Comparison of ENCODE assay signal across 12 mouse cellular contexts in genomic region chr13:20635646-20636045, GRCm38 (mm10).
DNase-seq lines count a peak whose midpoint lies in the region; ATAC-seq and TF ChIP-seq lines count a peak whose summit lies in the region.
"Had no signal": no experiment of that assay in that cellular context is flagged by ENCODE, and none has a peak within 500 bp of the region (broad histone marks: within the 10 kb centered on the region; RNA-seq: fewer than 3 reads in every experiment).

No protein-coding gene starts in this region.

- H3K27me3 ChIP-seq in forebrain, embryonic 14.5 days (replicated peaks; ENCODE audit: control insufficient read depth, insufficient read depth, low read length): no peaks in the 10 kb centered on the region
- no peaks in the 10 kb centered on the region for H3K27me3 ChIP-seq in forebrain, embryonic 11.5 days (ENCODE audit: control insufficient read depth, insufficient read depth, low read length)
- no peaks in the 10 kb centered on the region for H3K27me3 ChIP-seq in thymus, adult 2 months (ENCODE audit: control insufficient read depth, insufficient read depth, low read length)
- H3K27me3 ChIP-seq: embryonic facial prominence, embryonic 13.5 days had no signal

- 54% methylated on average over 2 of the region's 2 CpGs for WGBS in forebrain, embryonic 14.5 days
- WGBS in forebrain, embryonic 11.5 days: 82% methylated on average over 2 of the region's 2 CpGs
- WGBS in thymus, adult 2 months: 84% methylated on average over 2 of the region's 2 CpGs

- peak; percentile 48 for DNase-seq in forebrain, embryonic 14.5 days (ENCODE audit: low spot score)
- no peak for DNase-seq in forebrain, embryonic 11.5 days (ENCODE audit: low spot score)
- DNase-seq in cerebellum, adult 11-12 months: peak; percentile 47
- DNase-seq in frontal cortex, postnatal 36 days (ENCODE audit: low spot score in 2 of 2): peak; percentile 41 to 74
- peak; percentile 54 to 72 for DNase-seq in left cerebral cortex, postnatal 25 days (ENCODE audit: low spot score in 2 of 2)
- DNase-seq in ovary, adult 18-20 months (ENCODE audit: low spot score): no peak
- DNase-seq in kidney, postnatal 25 days: no peak
- DNase-seq in thymus, adult 2 months: no peak
- DNase-seq: adrenal gland, postnatal 10 days; heart, adult 18-20 months had no signal

- intact Hi-C loops in left cerebral cortex, postnatal 25 days (cut with DNase I): no loop called here

- no peaks in the 10 kb centered on the region for H3K36me3 ChIP-seq in forebrain, embryonic 14.5 days (ENCODE audit: control insufficient read depth, insufficient read depth, low read length)
- no peaks in the 10 kb centered on the region for H3K36me3 ChIP-seq in forebrain, embryonic 11.5 days (ENCODE audit: control insufficient read depth, insufficient read depth, low read length)
- H3K36me3 ChIP-seq in thymus, adult 2 months (ENCODE audit: control insufficient read depth, insufficient read depth, low read length): no peaks in the 10 kb centered on the region
- H3K36me3 ChIP-seq: embryonic facial prominence, embryonic 13.5 days had no signal

- no peaks in the 10 kb centered on the region for H3K9me3 ChIP-seq in forebrain, embryonic 14.5 days (replicated peaks; ENCODE audit: control insufficient read depth, low read length)
- no peaks in the 10 kb centered on the region for H3K9me3 ChIP-seq in forebrain, embryonic 11.5 days (ENCODE audit: control insufficient read depth, low read length)
- H3K9me3 ChIP-seq: embryonic facial prominence, embryonic 13.5 days had no signal

- no peak overlapping the region for H3K27ac ChIP-seq in forebrain, embryonic 14.5 days (ENCODE audit: low read depth, low read length)
- no peak overlapping the region for H3K27ac ChIP-seq in forebrain, embryonic 11.5 days (ENCODE audit: low read depth, low read length)
- H3K27ac ChIP-seq in thymus, adult 2 months (ENCODE audit: control insufficient read depth, insufficient read depth, low read length): no peak overlapping the region
- H3K27ac ChIP-seq: embryonic facial prominence, embryonic 13.5 days had no signal

- ATAC-seq in forebrain, embryonic 14.5 days: peak; percentile 40; the same call in 1 of the 2 replicates
- no peak for ATAC-seq in forebrain, embryonic 11.5 days (replicated peaks; ENCODE audit: low FRiP score)

- H3K9ac ChIP-seq in forebrain, embryonic 14.5 days (ENCODE audit: low read length): no peak overlapping the region
- H3K9ac ChIP-seq in forebrain, embryonic 11.5 days (ENCODE audit: low read length): no peak overlapping the region
- H3K9ac ChIP-seq: embryonic facial prominence, embryonic 13.5 days had no signal

- no peaks in the 10 kb centered on the region for H3K4me1 ChIP-seq in forebrain, embryonic 14.5 days (ENCODE audit: control insufficient read depth, insufficient read depth, low read length)
- no peaks in the 10 kb centered on the region for H3K4me1 ChIP-seq in forebrain, embryonic 11.5 days (replicated peaks; ENCODE audit: control insufficient read depth, insufficient read depth, low read length)
- H3K4me1 ChIP-seq in thymus, adult 2 months (replicated peaks; ENCODE audit: control insufficient read depth, insufficient read depth, low read length): no peaks in the 10 kb centered on the region

- no peak overlapping the region for H3K4me2 ChIP-seq in forebrain, embryonic 14.5 days (ENCODE audit: low read length)
- H3K4me2 ChIP-seq in forebrain, embryonic 11.5 days (ENCODE audit: low read depth, low read length, severe bottlenecking): no peak overlapping the region
- H3K4me2 ChIP-seq: embryonic facial prominence, embryonic 13.5 days; midbrain, embryonic 11.5 days had no signal

- H3K4me3 ChIP-seq in forebrain, embryonic 14.5 days (ENCODE audit: low read depth, low read length): no peak overlapping the region
- H3K4me3 ChIP-seq in forebrain, embryonic 11.5 days (ENCODE audit: low read depth, low read length): no peak overlapping the region
- no peak overlapping the region for H3K4me3 ChIP-seq in thymus, adult 2 months (ENCODE audit: control insufficient read depth, insufficient read depth, low read length)
- H3K4me3 ChIP-seq: embryonic facial prominence, embryonic 13.5 days had no signal

- no peak for TF ChIP-seq POLR2A in thymus, adult 2 months (IDR thresholded peaks at IDR 0.05; ENCODE audit: control insufficient read depth, extremely low read depth, insufficient read depth, low read length, poor library complexity)

- no peak for TF ChIP-seq CTCF in thymus, adult 2 months (IDR thresholded peaks at IDR 0.05; ENCODE audit: borderline replicate concordance, control insufficient read depth, extremely low read depth, insufficient read depth, low read length, poor library complexity)

Comparison
In these comparisons a context has a peak if more than half of its experiments do, and no peak if none do; other contexts are left out.
1. DNase-seq: peak in forebrain, embryonic 14.5 days (single experiment), cerebellum, adult 11-12 months (single experiment), frontal cortex, postnatal 36 days (2 of 2) and left cerebral cortex, postnatal 25 days (2 of 2); none in forebrain, embryonic 11.5 days (single experiment), ovary, adult 18-20 months (single experiment), kidney, postnatal 25 days (0 of 2) and thymus, adult 2 months (single experiment).